Comparison of ENCODE assay signal across 39 mouse cellular contexts in genomic region chr7:47024454-47024853, GRCm38 (mm10). TPM values are rescaled to one million over a fixed set of nuclear protein-coding genes. Genes with fewer than 3 reads are reported as not detected.
"Had no signal": no experiment of that assay in that cellular context is flagged by ENCODE, and none has a peak within 500 bp of the region (broad histone marks: within the 10 kb centered on the region; RNA-seq: fewer than 3 reads in every experiment).

No protein-coding gene starts in this region.

- H3K4me2 ChIP-seq: heart, embryonic 11.5 days; heart, embryonic 13.5 days; heart, embryonic 15.5 days; hindbrain, embryonic 13.5 days; hindbrain, embryonic 15.5 days; limb, embryonic 13.5 days; limb, embryonic 15.5 days; liver, embryonic 12.5 days had no signal

- H3K9ac ChIP-seq: forebrain, postnatal 0 days; heart, embryonic 13.5 days; heart, embryonic 15.5 days; hindbrain, embryonic 13.5 days; hindbrain, embryonic 15.5 days; limb, embryonic 13.5 days; limb, embryonic 15.5 days; liver, embryonic 12.5 days; liver, embryonic 14.5 days had no signal

- H3K27ac ChIP-seq: heart, embryonic 13.5 days; heart, embryonic 15.5 days; hindbrain, embryonic 13.5 days; hindbrain, embryonic 15.5 days; hindbrain, postnatal 0 days; layer of hippocampus, adult 2 months; limb, embryonic 13.5 days; limb, embryonic 15.5 days; liver, embryonic 12.5 days; liver, embryonic 14.5 days had no signal

- H3K9me3 ChIP-seq: heart, embryonic 13.5 days; heart, embryonic 15.5 days; hindbrain, embryonic 13.5 days; hindbrain, embryonic 15.5 days; limb, embryonic 13.5 days; limb, embryonic 15.5 days; liver, embryonic 12.5 days had no signal

- H3K4me3 ChIP-seq: heart, embryonic 13.5 days; heart, embryonic 15.5 days; hindbrain, embryonic 13.5 days; hindbrain, embryonic 15.5 days; layer of hippocampus, adult 2 months; limb, embryonic 13.5 days; limb, embryonic 15.5 days; liver, embryonic 12.5 days had no signal

- H3K36me3 ChIP-seq: heart, embryonic 13.5 days; heart, embryonic 15.5 days; hindbrain, embryonic 13.5 days; hindbrain, embryonic 15.5 days; limb, embryonic 13.5 days; limb, embryonic 15.5 days; liver, embryonic 12.5 days had no signal

- ATAC-seq: forebrain, postnatal 0 days; hindbrain, postnatal 0 days; liver, embryonic 12.5 days had no signal

- DNase-seq: forebrain, postnatal 0 days; gastrocnemius, postnatal 14 days; gastrocnemius, postnatal 36 days; heart, adult 18-20 months; heart, postnatal 14 days; heart, postnatal 36 days; kidney, adult 18-20 months; kidney, adult 8-10 months; kidney, postnatal 14 days; kidney, postnatal 36 days; layer of hippocampus, postnatal 36 days; left cerebral cortex, postnatal 4 days had no signal

- H3K4me1 ChIP-seq: hindbrain, embryonic 13.5 days; hindbrain, embryonic 15.5 days; liver, embryonic 12.5 days had no signal

- H3K27me3 ChIP-seq: hindbrain, embryonic 15.5 days had no signal

RNA-seq across cellular contexts. Expression of gene Gm9999, which starts 41.1 kb away (rescaled TPM):
- total RNA-seq: forebrain, postnatal 0 days; gastrocnemius, adult 18-20 months; gastrocnemius, adult 8-10 months; gastrocnemius, postnatal 14 days; gastrocnemius, postnatal 36 days; heart, adult 18-20 months; heart, adult 8-10 months; heart, postnatal 14 days; heart, postnatal 36 days; hematopoietic stem cell, adult 5-6 weeks; hindbrain, postnatal 0 days; layer of hippocampus, adult 2 months; layer of hippocampus, postnatal 14 days; layer of hippocampus, postnatal 36 days; left cerebral cortex, adult 18-20 months; left cerebral cortex, adult 8-10 months; left cerebral cortex, postnatal 10 days; left cerebral cortex, postnatal 25 days; left cerebral cortex, postnatal 4 days; liver, adult 2 months had no signal
- polyA plus RNA-seq: forebrain, postnatal 0 days; heart, embryonic 11.5 days; heart, embryonic 13.5 days; heart, embryonic 15.5 days; heart, postnatal 0 days; hindbrain, embryonic 11.5 days; hindbrain, embryonic 13.5 days; hindbrain, embryonic 15.5 days; hindbrain, postnatal 0 days; kidney, embryonic 14.5 days; kidney, embryonic 16.5 days; large intestine, adult 2 months; limb, embryonic 11.5 days; limb, embryonic 13.5 days; limb, embryonic 15.5 days; liver, adult 2 months; liver, embryonic 12.5 days; liver, embryonic 14.5 days had no signal
